Mouse (Mus musculus) adrenal gland, adult 8-10 months (tissue): ENCODE measurements around the gene Ndc1. TPM values are rescaled to one million over a fixed set of nuclear protein-coding genes. Genes with fewer than 3 reads are reported as not detected.
"Not testable (repeated sequence)": the region's sequence is repeated elsewhere in the genome, so short reads cannot be mapped to it uniquely, and the experiment has no call there.

Experiments used
- DNase-seq: peaks from one replicate; pipeline ENCODE4 v3.0.0; 2022
- total RNA-seq, 4 experiments: library from RNA; stranded (reverse); gene quantifications; 2 replicates each; pipeline ENCODE4 v1.2.4; 2022

Ndc1 gene
- total RNA-seq = 10 to 100 TPM in 3 of 4 experiments, 1 to 10 TPM in 1; 8.9 to 15.1 (median 11.9) TPM

- peak; percentile 82 for DNase-seq
Measured at GRCm38 (mm10) chr4:107367567-107368314, at the start of gene Ndc1. Gene Ndc1 (plus strand): TSS chr4:107367784.

DNA sequence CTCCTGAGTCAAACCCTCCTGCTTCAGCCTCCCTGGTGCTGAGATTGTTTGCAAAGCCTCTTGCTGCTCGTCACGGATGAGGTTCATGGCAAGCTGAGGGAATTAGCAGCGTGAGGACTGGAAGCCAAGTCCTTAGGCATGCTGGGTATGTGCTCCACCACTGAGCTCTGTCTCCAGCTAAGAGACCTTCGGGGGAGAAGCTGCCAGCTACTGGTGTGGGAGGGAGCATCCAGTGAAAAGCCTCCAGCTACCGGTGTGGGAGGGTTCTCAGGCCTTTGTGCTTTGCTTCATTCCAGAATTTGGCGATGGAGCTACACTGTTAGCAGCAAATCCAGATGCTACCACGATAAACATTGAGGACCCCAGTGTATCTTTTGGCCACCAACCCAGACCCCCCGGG lies 48.9 kb upstream of the Ndc1 start:
- DNase-seq = no peak

GRCm38 (mm10) chr4:107321041-107321440 lies 46.5 kb upstream of the Ndc1 start:
- DNase-seq = no peak

- DNase-seq = no peak
Measured at GRCm38 (mm10) chr4:107323113-107323512, 44.5 kb upstream of the Ndc1 start.

- DNase-seq = no peak
Measured at GRCm38 (mm10) chr4:107328530-107328929, 39.1 kb upstream of the Ndc1 start.

- no peak for DNase-seq
Measured at GRCm38 (mm10) chr4:107333514-107333913, 34.1 kb upstream of the Ndc1 start.

DNA sequence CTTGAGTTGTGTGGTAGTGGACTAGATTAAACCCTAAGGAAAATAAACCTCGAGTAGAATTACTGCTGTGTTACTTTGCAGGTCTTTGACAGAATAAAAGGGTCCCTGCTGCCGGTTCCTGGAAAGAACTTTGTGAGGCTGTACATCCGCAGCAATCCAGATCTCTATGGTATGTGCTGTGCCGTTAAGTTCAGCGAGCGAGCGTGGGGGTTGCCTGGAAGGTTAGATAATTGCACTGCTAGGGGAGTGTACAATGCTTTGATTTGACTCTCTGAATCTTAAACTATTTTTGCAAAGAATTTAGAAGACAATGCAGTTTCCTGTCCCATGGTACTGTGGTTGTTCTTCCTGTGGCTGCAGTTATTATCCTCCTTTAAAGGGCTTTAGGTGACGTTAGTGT lies 31.2 kb upstream of the Ndc1 start:
- no peak for DNase-seq

DNA sequence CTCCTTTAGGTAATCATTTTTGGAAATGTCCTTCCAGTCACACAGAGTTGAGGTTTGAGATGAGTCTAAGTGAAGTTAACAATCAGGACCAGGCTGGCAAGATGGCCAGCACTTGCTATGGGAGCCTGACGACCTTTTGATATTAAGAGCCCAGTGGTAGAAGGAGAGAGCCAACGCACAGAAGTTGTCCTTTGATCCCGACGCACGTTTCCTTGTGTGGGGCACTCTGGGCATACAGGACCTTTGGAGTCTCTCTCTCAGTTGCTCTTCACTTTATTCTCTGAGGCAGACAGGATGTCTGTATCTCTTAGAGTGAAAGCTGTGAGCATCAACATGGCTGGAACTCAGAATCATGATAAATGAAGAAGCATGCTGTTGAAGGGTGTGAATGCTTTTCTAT lies 30.1 kb upstream of the Ndc1 start:
- DNase-seq = no peak

DNA sequence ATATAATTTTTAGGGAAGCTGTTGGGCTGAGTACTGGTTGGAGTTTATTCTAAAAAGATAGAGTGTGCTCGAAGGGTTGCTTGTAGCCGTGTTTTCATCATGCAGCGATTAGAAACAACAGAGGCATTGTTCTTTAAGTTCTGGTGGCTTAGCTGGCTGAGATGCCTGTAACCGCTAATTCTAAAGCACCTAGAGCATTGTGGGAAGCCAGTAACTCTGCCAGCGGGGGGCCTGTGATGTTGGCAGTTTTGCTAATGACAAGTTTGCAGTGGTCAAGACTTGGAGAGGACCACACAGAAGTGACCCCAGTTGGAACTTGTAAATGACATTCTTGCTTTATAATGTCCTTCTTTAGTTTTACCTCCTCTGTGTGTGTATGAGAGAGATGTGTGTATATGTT lies 26.2 kb upstream of the Ndc1 start:
- DNase-seq = no peak

- no peak for DNase-seq
Measured at GRCm38 (mm10) chr4:107344612-107345011, 23.0 kb upstream of the Ndc1 start.

DNA sequence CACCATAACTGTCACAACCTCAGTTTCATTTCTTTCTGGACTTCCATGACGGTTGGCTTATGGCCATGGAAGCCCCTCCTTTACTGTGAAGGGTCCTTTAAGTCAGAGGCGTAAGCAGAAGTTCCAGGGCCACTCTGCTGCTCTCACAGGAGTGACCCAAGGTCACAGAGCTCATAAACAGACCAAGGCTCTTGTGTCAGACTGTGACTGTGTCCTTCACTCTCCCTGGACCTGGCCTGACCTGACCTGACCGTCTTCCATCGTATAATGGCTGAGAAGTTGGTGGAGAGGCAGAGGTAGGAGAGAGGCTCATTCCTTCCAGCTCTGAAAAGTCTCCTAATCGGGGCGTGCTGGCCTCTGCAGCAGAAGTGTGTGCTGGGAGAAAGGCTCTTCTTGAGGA lies 20.4 kb upstream of the Ndc1 start:
- DNase-seq = peak; percentile 44

GRCm38 (mm10) chr4:107348529-107349310 lies 18.9 kb upstream of the Ndc1 start:
- no peak for DNase-seq

GRCm38 (mm10) chr4:107349311-107350008 lies 18.1 kb upstream of the Ndc1 start:
- DNase-seq = no peak

DNA sequence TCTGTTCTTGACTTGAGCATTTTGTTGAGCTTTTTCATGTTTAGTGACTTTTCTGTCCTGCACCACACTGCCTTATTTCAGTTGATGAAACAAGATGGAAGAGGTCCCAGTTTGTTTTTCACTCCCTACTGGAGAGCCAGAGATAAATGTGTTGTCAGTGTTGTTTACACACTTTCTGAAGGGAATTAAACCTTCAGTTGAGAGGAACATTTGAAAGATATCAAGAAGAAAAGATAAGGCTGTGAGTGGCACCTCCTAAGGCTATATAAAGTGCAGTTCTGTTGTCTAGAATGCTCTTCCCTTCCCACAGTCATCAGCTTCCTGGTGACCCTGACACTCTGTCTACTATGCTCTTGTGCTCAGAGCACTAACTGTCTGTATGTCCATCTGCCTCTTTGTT lies 16.2 kb upstream of the Ndc1 start:
- DNase-seq = no peak

DNA sequence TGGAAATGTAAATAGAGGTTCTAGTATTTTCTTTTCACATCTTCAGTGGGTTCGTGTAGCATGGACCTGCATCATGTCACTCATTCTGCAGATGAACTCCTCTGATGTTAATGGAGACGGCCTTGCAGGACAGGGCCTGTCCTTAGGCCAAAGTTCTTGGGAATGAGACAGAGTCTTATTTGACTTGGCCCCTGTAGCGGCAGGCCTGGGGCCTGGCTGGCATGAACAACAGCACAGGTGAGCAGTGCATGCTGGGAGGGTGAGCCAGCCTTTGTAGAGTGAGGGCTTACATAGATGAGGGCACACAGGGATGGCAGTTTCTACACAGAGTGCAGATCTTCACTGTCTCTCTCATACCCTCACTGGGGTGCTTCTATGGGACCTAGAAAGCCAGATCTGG lies 14.0 kb upstream of the Ndc1 start:
- DNase-seq = no peak

- DNase-seq = no peak
Measured at GRCm38 (mm10) chr4:107354126-107354525, 13.5 kb upstream of the Ndc1 start.

DNA sequence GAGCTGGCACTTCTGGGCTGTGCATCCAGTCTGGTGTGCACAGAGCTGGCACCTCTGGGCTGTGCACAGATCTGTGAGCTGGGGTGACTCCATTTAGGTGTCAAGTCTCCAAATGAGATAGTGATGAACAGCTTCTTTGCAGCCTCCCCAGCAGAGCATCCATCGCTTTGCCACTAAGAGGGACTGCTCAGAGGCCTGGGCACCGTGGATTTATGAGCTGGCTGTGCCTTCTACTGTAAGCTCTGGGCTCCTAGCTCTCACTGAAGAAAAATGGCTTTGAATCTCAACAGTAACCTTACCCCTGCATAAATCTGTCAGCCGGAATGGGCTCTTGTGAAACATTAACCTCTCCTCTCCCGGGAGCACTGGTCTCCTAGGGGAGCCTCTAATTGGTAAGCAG lies 13.0 kb upstream of the Ndc1 start:
- DNase-seq = no peak

DNA sequence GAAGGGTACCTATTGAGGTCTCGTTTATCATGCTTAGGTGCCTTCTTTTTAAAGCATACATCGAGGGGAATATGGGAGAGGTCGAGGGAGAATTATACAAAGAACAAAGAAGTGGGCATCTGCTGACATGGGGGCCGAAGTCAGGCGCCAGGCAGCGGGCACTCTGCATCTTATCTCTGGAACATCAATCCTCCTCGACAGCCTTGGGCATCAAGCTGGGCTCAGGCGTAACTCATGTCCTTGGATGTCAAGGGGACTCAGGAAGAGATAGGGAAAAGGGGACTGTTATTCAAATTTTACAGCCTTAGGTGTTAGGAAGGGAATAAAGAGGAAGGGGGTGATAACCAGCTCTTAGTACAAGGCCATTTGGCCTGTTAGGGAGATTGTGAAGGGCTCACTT lies 10.4 kb upstream of the Ndc1 start:
- not testable (repeated sequence) for DNase-seq

DNA sequence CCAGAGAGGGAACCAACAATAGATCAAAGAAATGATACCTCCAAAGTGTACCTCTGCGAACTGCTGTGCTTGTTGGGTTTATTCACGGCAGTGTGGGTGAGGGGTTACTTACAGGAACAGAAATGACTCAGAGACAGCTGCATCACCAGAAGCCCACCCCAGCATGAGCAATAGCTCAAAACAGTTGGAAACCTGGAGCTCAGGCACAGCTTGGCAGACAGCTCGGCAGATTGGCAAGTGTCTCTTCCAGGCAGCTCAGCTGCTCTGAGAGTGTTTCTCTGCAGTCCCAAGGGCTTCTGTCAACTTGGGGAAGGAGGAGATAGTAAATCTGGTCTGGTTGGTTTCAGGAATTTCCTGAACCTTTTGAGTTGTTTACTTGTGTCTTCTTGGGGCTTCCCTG lies 9.1 kb upstream of the Ndc1 start:
- no peak for DNase-seq

DNA sequence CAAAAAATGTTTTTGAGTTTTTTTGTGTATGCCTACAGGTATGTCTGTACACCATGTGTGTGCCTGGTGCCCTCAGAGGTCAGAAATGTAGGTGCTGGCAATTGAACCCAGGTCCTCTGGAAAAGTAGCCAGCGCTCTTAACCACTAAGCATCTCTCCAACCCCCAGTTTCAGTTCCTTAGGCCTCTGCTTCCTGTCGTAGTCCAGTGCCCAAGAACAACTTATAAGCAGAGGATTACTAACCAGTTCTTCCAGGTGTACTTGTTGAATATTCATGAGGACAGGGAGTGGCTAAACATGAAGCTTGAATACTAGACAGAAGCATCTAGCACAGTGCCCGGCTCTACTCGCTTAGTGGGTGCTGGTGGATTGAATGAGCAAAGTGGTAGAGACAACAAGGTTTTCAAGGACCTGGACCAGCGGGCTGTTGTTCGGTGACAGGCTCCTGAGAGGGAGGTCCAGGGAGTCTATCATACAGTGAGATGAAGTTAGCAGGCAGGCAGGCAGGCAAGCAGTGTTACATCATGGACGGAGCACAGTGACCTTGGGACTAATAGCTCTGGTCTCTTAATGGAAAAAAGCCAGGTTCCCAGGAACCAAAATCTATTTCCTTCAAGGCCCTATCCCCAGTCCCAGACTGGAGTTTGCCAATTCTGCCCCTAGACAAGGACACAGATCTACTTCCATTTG lies 7.0 kb upstream of the Ndc1 start:
- DNase-seq = no peak

DNA sequence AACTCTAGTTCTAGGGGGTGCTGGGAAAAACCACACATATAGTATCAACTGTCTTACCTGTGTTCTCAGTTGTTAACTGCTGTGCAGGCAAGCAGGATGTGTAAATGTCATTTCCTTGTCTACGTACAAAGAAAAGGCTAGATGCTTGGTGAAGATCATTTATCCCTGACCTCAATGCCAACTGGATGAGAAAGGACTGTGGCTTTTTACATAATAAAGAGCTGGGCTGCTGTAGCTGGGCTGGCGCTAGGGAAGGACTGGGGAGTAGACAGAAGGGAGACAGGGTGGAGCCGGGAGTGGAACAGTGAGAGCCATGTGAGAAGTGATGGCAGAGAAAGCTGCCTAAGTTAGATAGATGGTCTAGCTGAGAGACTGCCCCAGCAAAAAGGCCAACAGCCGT lies 4.8 kb upstream of the Ndc1 start:
- DNase-seq = peak; percentile 38

DNA sequence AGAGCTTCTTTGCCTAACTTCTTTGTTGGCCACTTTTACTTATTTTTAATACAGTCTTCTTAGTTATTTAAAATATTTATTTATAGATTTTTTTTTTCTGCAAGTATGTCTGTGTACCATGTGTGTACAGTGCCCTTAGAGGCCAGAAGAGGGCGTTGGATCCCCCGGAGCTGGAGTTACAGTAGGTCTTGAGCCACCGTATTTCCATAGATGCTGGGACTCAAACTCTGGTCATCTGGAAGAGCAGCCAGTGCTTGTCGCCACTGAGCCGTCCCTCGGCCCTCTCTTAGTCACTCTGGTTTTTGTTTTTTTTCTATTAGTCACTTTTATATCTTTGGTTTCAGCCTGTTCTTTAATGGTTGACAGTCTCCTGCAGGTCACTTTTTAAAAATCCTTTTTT lies 4.0 kb upstream of the Ndc1 start:
- no peak for DNase-seq

DNA sequence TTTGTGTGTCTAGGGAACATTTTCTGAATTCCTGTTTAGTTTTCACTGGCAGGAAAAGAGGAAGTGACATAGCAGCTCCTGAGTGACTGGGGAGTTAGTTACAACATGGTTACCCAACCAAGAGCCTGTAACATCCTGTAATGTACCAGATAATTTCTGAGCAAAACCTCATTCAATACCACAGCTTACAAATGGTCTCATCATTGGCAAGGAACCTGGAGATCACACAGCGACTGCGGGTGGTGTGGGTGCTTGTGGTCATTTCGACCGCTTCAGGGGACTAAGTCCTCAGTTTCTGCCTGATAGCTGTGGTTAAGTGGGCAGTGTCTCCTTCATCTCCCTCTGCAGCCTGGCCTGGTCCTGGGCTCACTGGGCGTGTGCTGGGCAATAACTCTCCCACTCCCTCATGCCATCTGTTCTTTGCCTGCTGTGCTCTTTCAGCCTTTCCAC lies 3.4 kb upstream of the Ndc1 start:
- no peak for DNase-seq
